Mouse (Mus musculus) neural tube, embryonic 15.5 days (tissue): ENCODE data around the gene Epn2. TPM values are rescaled to one million over a fixed set of nuclear protein-coding genes. Genes with fewer than 3 reads are reported as not detected.

Experiments used
- ATAC-seq: fragments of 200-750 bp; cut with Nextera tagmentation; 2 replicates; pipeline ENCODE4 v1.8.0; 2017; ENCODE audit warnings: mild to moderate bottlenecking, moderate TSS enrichment, moderate library complexity; ENCODE audit not compliant: low FRiP score
- H3K27ac ChIP-seq: fragments of 300-500 bp; sonication (generic); replicated peaks from 2 replicates; pipeline ENCODE4 v1.5.1; 2015; ENCODE audit warnings: mild to moderate bottlenecking, inconsistent platforms
- H3K27me3 ChIP-seq: fragments of 300-500 bp; sonication (generic); replicated peaks from 2 replicates; pipeline ENCODE4 v1.6.1; 2015; ENCODE audit warnings: inconsistent platforms
- H3K36me3 ChIP-seq: fragments of 300-500 bp; sonication (generic); 2 replicates; pipeline ENCODE4 v1.6.1; 2015; ENCODE audit warnings: inconsistent platforms
- H3K4me1 ChIP-seq: fragments of 300-500 bp; sonication (generic); 2 replicates; pipeline ENCODE4 v1.6.1; 2015; ENCODE audit warnings: inconsistent platforms
- H3K4me2 ChIP-seq: fragments of 300-500 bp; sonication (generic); 2 replicates; pipeline ENCODE4 v1.6.1; 2015; ENCODE audit warnings: inconsistent platforms, mild to moderate bottlenecking, moderate library complexity
- H3K4me3 ChIP-seq: fragments of 300-500 bp; sonication (generic); replicated peaks from 2 replicates; pipeline ENCODE4 v1.5.1; 2015; ENCODE audit warnings: mild to moderate bottlenecking, inconsistent platforms
- H3K9ac ChIP-seq: fragments of 300-500 bp; sonication (generic); replicated peaks from 2 replicates; pipeline ENCODE4 v1.6.1; 2015; ENCODE audit warnings: mild to moderate bottlenecking, inconsistent platforms
- H3K9me3 ChIP-seq: fragments of 300-500 bp; sonication (generic); replicated peaks from 2 replicates; pipeline ENCODE4 v1.6.1; 2016; ENCODE audit warnings: inconsistent platforms
- WGBS: fragments of 180-500 bp; shearing (Covaris S2); methylation state at CpG from one replicate; pipeline ENCODE4 v1.1.7; 2015; ENCODE audit warnings: mixed read lengths; 5-methylcytosine and 5-hydroxymethylcytosine counted together
- polyA plus RNA-seq: library from polyadenylated mRNA; unstranded; fragments of >200 nt; fragmentation: Nextera tagmentation; extraction: Ambion mirVana; gene quantifications from 2 replicates; pipeline ENCODE4 v1.2.1, GENCODE M21; 2015

Epn2 gene
- polyA plus RNA-seq, 1 experiment from 2014 or later = 60.1 TPM

DNA sequence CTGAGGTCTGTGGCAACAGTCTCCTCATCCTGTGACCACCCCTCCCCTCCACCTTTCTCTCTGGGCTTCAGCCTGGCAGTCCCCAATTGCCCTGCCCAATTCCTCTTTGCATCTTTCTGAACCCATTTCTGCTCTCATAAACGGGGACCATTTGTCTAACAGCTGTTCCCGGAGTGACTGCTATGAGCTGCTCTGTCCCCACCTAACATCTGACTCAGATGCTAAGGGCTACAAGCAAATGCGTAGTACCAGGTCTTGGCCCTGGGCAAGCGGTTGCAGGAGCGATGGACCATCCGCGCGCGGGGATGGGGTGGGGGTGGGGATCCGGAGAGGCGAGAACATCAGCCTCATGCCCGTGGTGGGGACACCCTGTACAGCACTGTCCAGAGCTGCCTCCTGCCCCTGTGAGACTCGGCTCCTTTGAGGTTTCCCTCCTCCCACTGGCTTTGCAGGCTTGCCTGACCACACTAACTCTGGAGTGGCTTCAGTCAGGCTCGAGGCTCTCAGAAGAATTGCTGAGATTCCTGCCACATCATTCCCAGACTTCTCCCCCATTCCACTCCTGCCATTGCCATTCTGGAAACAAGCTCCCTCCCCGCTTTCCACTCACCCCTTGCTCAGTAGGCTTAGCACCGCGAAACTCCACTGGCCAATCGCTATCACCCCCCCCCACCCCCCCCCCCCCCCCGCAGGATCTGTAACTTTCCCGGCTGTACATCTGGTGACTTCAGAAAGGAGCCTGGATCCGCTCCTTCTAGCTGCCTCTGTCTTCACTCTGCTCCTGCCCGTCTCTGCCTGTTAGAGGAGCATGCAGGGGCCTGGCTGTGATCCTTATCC lies 36.4 kb upstream of the Epn2 start:
- no peak for ATAC-seq
- peak overlapping the region; percentile 13; the same call in 1 of the 2 replicates for H3K4me3 ChIP-seq
- H3K36me3 ChIP-seq = no peaks in the 10 kb centered on the region
- no peaks in the 10 kb centered on the region for H3K27me3 ChIP-seq
- no peak overlapping the region for H3K27ac ChIP-seq
- 12% methylated on average over 20 of the region's 22 CpGs for WGBS
- peak overlapping the region; percentile 11; the same call in 1 of the 2 replicates for H3K9ac ChIP-seq
- peak overlapping the region; percentile 54 for H3K4me2 ChIP-seq
- no peaks in the 10 kb centered on the region for H3K9me3 ChIP-seq
- peaks cover 15% of the 10 kb centered on the region for H3K4me1 ChIP-seq

GRCm38 (mm10) chr11:61614401-61614800 lies 34.9 kb upstream of the Epn2 start:
- Histone ChIP-seq H3K9ac (no peak overlapping the region), H3K4me2 (no peak overlapping the region), H3K27ac (no peak overlapping the region), H3K4me1 (peaks cover 5% of the 10 kb centered on the region), H3K27me3 (no peaks in the 10 kb centered on the region), H3K36me3 (no peaks in the 10 kb centered on the region), H3K9me3 (no peaks in the 10 kb centered on the region), H3K4me3 (no peak overlapping the region)
- ATAC-seq = no peak
- 55% methylated on average over 5 of the region's 5 CpGs for WGBS

DNA sequence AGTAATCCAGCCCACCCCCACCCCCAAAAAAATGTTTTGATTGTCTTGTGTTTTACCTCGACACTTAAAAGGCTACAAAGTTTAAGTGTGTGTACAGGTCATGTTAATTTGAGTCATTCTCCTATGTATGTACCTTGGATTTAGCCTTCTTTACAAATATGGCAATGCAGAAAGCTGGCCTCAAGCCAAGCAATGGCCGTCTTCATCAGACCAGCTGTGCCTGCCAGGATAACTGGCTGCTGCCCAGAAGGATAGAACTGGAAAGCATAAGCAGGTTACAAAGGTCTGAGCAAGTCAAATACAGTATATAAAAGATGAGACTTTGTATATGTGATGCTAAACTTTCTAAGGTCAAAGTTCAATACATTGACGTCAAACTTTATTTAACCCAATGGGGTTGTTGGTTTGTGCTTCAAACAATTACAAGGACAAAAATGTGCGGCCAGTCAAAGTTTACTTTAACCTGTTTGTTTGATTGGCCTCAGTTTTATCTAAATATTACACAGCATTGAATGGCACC lies 32.7 kb upstream of the Epn2 start:
- Histone ChIP-seq H3K36me3 (no peaks in the 10 kb centered on the region), H3K4me1 (peaks cover 4% of the 10 kb centered on the region), H3K4me3 (no peak overlapping the region), H3K4me2 (no peak overlapping the region), H3K9ac (no peak overlapping the region), H3K27ac (no peak overlapping the region), H3K9me3 (no peaks in the 10 kb centered on the region), H3K27me3 (no peaks in the 10 kb centered on the region)
- WGBS = 78% methylated on average over 4 of the region's 4 CpGs
- ATAC-seq = no peak

DNA sequence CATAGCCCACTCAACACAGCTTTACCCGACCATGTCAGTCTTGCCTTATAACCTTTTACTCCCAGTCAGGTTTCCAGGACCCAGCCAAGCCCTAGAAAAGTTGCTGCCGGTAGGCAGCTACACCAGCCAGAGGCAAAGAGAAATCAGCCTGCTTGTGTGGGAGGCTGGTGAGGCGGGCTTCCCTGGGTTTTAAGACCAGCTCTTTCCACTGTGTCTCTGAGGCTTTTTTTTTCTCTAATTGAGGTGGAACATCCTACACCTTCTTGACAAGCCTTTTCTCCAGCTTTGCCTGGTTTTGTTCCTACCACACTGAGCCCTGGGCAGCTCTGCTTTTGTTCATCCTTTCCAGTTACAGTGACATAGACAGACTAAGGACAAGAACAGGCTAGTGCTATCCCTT lies 31.7 kb upstream of the Epn2 start:
- H3K4me1 ChIP-seq = peaks cover 4% of the 10 kb centered on the region
- no peak for ATAC-seq
- 89% methylated on average over 3 of the region's 3 CpGs for WGBS

GRCm38 (mm10) chr11:61608072-61608471 lies 28.6 kb upstream of the Epn2 start:
- Histone ChIP-seq H3K27me3 (no peaks in the 10 kb centered on the region), H3K9ac (no peak overlapping the region), H3K27ac (no peak overlapping the region), H3K4me2 (no peak overlapping the region), H3K36me3 (no peaks in the 10 kb centered on the region), H3K4me3 (no peak overlapping the region), H3K9me3 (no peaks in the 10 kb centered on the region), H3K4me1 (no peaks in the 10 kb centered on the region)
- WGBS = 84% methylated on average over 4 of the region's 4 CpGs
- no peak for ATAC-seq

More for the DNA sequence above, 31.7 kb upstream of the Epn2 start:
- H3K36me3 ChIP-seq = no peaks in the 10 kb centered on the region
- no peak overlapping the region for H3K4me3 ChIP-seq
- no peaks in the 10 kb centered on the region for H3K9me3 ChIP-seq
- no peak overlapping the region for H3K27ac ChIP-seq
- no peaks in the 10 kb centered on the region for H3K27me3 ChIP-seq
- no peak overlapping the region for H3K9ac ChIP-seq
- no peak overlapping the region for H3K4me2 ChIP-seq

DNA sequence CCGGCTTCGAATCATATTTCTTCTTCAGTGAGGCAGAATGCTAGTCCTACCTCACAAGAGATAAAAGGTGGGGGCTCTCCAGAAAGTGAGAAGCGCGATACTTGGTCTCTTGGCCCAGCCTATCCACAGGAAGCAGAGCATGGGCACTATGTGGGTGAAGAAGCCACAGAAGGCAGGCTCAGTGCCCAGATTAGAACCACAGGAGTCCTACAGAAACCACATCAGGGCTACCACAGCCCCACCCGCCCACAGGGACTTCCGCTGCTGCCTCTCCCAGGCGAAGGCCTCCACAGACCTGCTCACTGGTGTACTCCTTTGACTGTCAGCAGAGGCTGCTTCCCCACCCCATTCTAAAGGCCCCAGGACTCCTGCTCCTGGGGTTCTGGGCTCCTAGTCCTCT lies 23.2 kb upstream of the Epn2 start:
- Histone ChIP-seq H3K36me3 (no peaks in the 10 kb centered on the region), H3K9ac (no peak overlapping the region), H3K27ac (no peak overlapping the region), H3K27me3 (no peaks in the 10 kb centered on the region), H3K9me3 (no peaks in the 10 kb centered on the region), H3K4me3 (no peak overlapping the region), H3K4me2 (no peak overlapping the region), H3K4me1 (no peaks in the 10 kb centered on the region)
- ATAC-seq = no peak
- WGBS = 95% methylated on average over 7 of the region's 7 CpGs

DNA sequence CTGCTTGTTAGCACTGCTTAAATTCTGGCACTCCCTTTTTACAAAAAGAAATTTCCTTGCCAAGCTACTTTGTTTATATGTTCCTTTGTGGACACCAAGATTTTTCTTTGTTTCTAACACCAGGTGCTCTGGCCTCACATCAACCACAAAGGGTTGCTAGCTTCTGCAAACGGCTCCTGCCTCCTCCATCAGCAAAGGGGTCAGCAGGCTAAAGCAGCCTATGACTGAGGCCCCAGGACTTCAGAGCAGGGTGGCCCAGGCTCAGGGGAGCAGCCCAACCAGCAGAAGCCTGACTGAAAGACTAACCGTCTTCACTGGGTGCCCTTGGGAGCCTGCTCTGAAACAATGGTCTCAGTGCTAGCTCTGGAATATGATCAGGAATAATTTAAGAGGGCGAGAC lies 22.0 kb upstream of the Epn2 start:
- Histone ChIP-seq H3K4me1 (no peaks in the 10 kb centered on the region), H3K27ac (no peak overlapping the region), H3K4me2 (no peak overlapping the region), H3K27me3 (no peaks in the 10 kb centered on the region), H3K9me3 (no peaks in the 10 kb centered on the region), H3K36me3 (no peaks in the 10 kb centered on the region), H3K4me3 (no peak overlapping the region), H3K9ac (no peak overlapping the region)
- WGBS = 48% methylated on average over 3 of the region's 3 CpGs
- ATAC-seq = no peak

GRCm38 (mm10) chr11:61598367-61598766 lies 18.9 kb upstream of the Epn2 start:
- 71% methylated on average over 6 of the region's 6 CpGs for WGBS
- Histone ChIP-seq H3K9me3 (no peaks in the 10 kb centered on the region), H3K4me3 (no peak overlapping the region), H3K36me3 (no peaks in the 10 kb centered on the region), H3K27ac (no peak overlapping the region), H3K4me1 (no peaks in the 10 kb centered on the region), H3K27me3 (no peaks in the 10 kb centered on the region), H3K9ac (no peak overlapping the region), H3K4me2 (no peak overlapping the region)
- ATAC-seq = no peak

- WGBS = 73% methylated on average over 2 of the region's 2 CpGs
- no peak for ATAC-seq
- Histone ChIP-seq H3K9ac (no peak overlapping the region), H3K9me3 (no peaks in the 10 kb centered on the region), H3K27me3 (no peaks in the 10 kb centered on the region), H3K36me3 (no peaks in the 10 kb centered on the region), H3K27ac (no peak overlapping the region), H3K4me3 (no peak overlapping the region), H3K4me1 (no peaks in the 10 kb centered on the region), H3K4me2 (no peak overlapping the region)
Observed at GRCm38 (mm10) chr11:61597471-61597870, 18.0 kb upstream of the Epn2 start.

GRCm38 (mm10) chr11:61593069-61593468 lies 13.6 kb upstream of the Epn2 start:
- Histone ChIP-seq H3K9me3 (no peaks in the 10 kb centered on the region), H3K4me1 (no peaks in the 10 kb centered on the region), H3K27me3 (no peaks in the 10 kb centered on the region), H3K4me2 (no peak overlapping the region), H3K4me3 (no peak overlapping the region), H3K36me3 (no peaks in the 10 kb centered on the region), H3K9ac (no peak overlapping the region), H3K27ac (no peak overlapping the region)
- no peak for ATAC-seq

DNA sequence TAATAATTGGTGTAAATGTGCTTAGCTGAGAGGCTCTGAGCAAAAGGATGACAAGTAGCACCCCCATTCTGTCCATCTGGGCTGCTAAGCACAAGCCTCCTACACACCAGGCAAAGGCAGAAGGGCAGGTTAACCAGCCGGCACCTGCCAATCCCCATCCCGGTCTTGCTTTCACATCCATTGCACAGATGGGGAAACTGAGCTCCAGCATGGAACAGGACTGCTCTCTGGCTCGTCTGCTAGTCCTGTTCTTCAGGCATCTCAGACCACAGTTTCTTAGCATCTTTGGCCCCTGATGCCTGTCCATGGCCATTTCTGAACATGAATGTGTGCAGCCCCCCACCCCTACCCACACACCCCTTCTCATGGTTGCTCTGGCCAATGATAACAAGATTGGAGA lies 12.6 kb upstream of the Epn2 start:
- 89% methylated on average over 3 of the region's 3 CpGs for WGBS
- no peak overlapping the region for H3K27ac ChIP-seq
- no peaks in the 10 kb centered on the region for H3K9me3 ChIP-seq
- no peak for ATAC-seq
- H3K27me3 ChIP-seq = no peaks in the 10 kb centered on the region
- no peak overlapping the region for H3K4me3 ChIP-seq
- no peak overlapping the region for H3K4me2 ChIP-seq
- no peaks in the 10 kb centered on the region for H3K36me3 ChIP-seq
- H3K9ac ChIP-seq = no peak overlapping the region
- H3K4me1 ChIP-seq = no peaks in the 10 kb centered on the region

DNA sequence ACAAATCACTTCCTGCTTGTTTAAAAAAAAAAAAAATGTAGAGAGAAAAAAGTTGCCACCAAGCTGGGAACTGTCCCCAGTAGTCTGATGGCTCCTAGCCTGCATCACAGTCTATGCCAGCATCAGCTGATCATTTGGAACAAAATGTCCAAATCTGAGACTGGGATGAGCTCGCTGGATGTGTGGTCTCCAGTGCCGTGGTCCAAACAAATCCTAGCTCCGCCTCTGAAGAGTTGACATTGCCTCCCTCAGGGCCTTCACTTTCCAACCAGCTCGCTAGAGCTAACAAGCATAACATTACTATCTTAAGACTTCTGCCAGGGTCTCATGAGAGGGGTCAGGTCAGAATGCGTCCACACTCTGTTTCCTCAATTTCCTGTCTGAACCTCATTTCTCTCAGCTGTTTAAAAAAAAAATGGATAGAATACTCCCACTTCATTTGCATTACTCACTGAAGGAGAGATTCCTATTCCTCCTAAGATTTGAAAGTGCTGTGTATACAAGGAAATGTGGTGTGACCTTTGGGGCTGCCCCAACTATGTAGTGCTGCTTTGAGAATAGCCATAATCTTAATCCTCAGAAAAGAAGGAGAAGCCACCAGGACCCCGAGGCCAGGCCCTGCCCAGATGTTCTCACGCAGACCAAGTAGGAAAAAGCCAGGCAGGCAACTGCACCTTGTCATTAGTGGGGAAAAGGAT lies 11.2 kb upstream of the Epn2 start:
- Histone ChIP-seq H3K36me3 (no peaks in the 10 kb centered on the region), H3K27me3 (no peaks in the 10 kb centered on the region), H3K4me3 (no peak overlapping the region), H3K9ac (no peak overlapping the region), H3K4me2 (no peak overlapping the region), H3K9me3 (no peaks in the 10 kb centered on the region), H3K27ac (no peak overlapping the region), H3K4me1 (no peaks in the 10 kb centered on the region)
- no peak for ATAC-seq
- WGBS = 68% methylated on average over 7 of the region's 7 CpGs
